Mouse (Mus musculus): ENCODE data around the gene Parp16. TPM values are rescaled to one million over a fixed set of nuclear protein-coding genes. Genes with fewer than 3 reads are reported as not detected.

The Parp16 gene
- polyA plus RNA-seq, 1 experiment: not detected

GRCm38 (mm10) chr9:65191755-65192469, 3.2 kb upstream of the Parp16 start:
- peaks cover 9% of the 10 kb centered on the region for H3K4me1 ChIP-seq (ENCODE audit: control insufficient read depth, insufficient read depth, low read length)
- no peak overlapping the region for H3K27ac ChIP-seq (ENCODE audit: insufficient read depth, low read depth, low read length)
- TF ChIP-seq POLR2A (IDR thresholded peaks at IDR 0.05; ENCODE audit: insufficient read depth, low read depth, low read length) (no peak), CTCF (IDR thresholded peaks at IDR 0.05; ENCODE audit: insufficient read depth, low read depth, low read length) (no peak)
- 53% methylated on average over 8 of the region's 8 CpGs for WGBS
- H3K4me3 ChIP-seq (ENCODE audit: insufficient read depth, low read depth, low read length): no peak overlapping the region

DNA sequence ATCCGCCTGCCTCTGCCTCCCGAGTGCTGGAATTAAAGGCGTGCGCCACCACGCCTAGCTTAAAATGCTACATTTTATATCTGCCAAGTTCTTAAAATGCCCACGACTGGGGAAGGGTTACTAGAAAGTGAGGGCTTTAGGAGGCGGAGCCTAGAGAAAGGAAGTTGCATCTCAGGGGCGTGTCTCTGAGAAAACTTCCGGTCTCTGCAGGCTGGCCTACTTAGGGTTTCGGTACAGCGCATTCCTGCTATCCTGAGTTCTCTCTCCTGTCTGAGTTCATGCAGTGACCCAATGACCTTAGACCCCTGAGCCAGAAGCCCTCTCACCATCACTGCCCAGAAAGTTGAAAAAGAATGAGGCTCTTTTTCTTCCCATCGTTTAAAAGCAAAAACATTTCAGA, 1.9 kb upstream of the Parp16 start:
- Histone ChIP-seq H3K4me3 (ENCODE audit: insufficient read depth, low read depth, low read length) (no peak overlapping the region), H3K4me1 (ENCODE audit: control insufficient read depth, insufficient read depth, low read length) (peaks cover 9% of the 10 kb centered on the region), H3K27ac (ENCODE audit: insufficient read depth, low read depth, low read length) (no peak overlapping the region)
- no peak for TF ChIP-seq CTCF (IDR thresholded peaks at IDR 0.05; ENCODE audit: insufficient read depth, low read depth, low read length)
- no peak for TF ChIP-seq POLR2A (IDR thresholded peaks at IDR 0.05; ENCODE audit: insufficient read depth, low read depth, low read length)
- WGBS: 79% methylated on average over 12 of the region's 12 CpGs

DNA sequence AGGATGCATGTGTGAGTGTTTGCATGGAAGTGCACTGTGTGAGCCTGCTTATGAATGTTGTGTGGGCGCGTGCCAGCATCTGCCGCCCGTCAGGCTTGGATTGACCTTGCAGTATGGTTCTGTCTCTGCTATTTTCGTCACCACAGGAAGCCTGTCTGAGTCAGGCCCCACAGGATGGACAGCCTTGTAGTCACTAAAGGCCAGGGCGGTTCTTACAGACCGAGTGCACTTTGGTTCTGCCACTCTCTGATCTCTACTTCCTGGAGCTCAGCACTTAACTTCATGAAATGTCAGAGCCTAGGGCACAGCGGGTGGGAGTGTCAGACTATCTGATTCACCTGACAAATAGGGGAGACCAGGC, 448 bp downstream of the Parp16 start:
- WGBS: 43% methylated on average over 8 of the region's 8 CpGs
- Histone ChIP-seq H3K4me1 (ENCODE audit: control insufficient read depth, insufficient read depth, low read length) (peaks cover 9% of the 10 kb centered on the region), H3K4me3 (ENCODE audit: insufficient read depth, low read depth, low read length) (no peak overlapping the region), H3K27ac (ENCODE audit: insufficient read depth, low read depth, low read length) (peak overlapping the region; percentile 79)
- TF ChIP-seq CTCF (IDR thresholded peaks at IDR 0.05; ENCODE audit: insufficient read depth, low read depth, low read length): no peak
- TF ChIP-seq POLR2A (IDR thresholded peaks at IDR 0.05; ENCODE audit: insufficient read depth, low read depth, low read length): no peak

DNA sequence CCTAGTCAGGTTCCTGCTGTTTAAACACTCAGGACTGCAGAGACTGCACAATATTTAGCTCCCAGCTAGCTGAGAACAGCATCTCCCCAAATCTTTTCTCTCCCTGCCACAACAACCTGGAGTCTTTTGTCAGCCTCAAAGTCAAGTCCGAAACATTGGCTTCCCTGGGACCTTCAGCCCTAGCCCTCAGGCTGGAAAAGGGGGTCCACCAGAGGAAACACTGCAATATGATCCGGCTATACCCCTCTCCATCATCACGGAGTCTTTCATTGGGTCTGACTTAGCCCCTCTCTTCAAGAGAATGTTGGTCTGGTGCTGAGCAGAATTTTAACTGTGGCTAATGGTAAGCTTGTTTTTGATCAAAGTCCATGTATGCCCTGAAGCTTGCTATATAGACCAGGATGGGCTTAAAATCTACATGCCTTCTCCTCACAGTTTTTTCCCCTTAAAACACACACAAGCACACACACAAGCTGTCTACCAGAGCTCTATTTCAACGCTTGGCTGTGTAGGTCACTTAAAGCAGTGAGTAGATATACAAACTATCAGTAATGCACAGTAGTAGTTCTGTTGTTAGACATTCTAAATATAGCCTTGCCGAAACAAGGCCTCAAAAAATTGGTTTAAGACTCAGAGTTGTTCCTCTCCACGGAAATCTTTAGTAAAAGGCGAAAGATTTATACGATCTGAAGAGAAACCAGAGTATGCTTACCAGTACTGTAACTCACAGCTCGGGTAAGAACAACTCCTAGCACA, 1.0 kb downstream of the Parp16 start:
- Histone ChIP-seq H3K4me1 (ENCODE audit: control insufficient read depth, insufficient read depth, low read length) (peaks cover 9% of the 10 kb centered on the region), H3K27ac (ENCODE audit: insufficient read depth, low read depth, low read length) (peak overlapping the region; percentile 79), H3K4me3 (ENCODE audit: insufficient read depth, low read depth, low read length) (no peak overlapping the region)
- TF ChIP-seq POLR2A (IDR thresholded peaks at IDR 0.05; ENCODE audit: insufficient read depth, low read depth, low read length) (no peak), CTCF (IDR thresholded peaks at IDR 0.05; ENCODE audit: insufficient read depth, low read depth, low read length) (no peak)
- WGBS: 13% methylated on average over 9 of the region's 9 CpGs

GRCm38 (mm10) chr9:65196738-65197569, 1.8 kb downstream of the Parp16 start:
- peak; percentile 77 for TF ChIP-seq CTCF (IDR thresholded peaks at IDR 0.05; ENCODE audit: insufficient read depth, low read depth, low read length)
- TF ChIP-seq POLR2A (IDR thresholded peaks at IDR 0.05; ENCODE audit: insufficient read depth, low read depth, low read length): no peak
- no peak overlapping the region; the same call in 1 of the 2 replicates for H3K27ac ChIP-seq (ENCODE audit: insufficient read depth, low read depth, low read length)
- H3K4me1 ChIP-seq (ENCODE audit: control insufficient read depth, insufficient read depth, low read length): peaks cover 9% of the 10 kb centered on the region
- H3K4me3 ChIP-seq (ENCODE audit: insufficient read depth, low read depth, low read length): no peak overlapping the region
- WGBS: 16% methylated on average over 26 of the region's 26 CpGs

- Histone ChIP-seq H3K4me3 (ENCODE audit: insufficient read depth, low read depth, low read length) (no peak overlapping the region), H3K27ac (ENCODE audit: insufficient read depth, low read depth, low read length) (no peak overlapping the region), H3K4me1 (ENCODE audit: control insufficient read depth, insufficient read depth, low read length) (peaks cover 9% of the 10 kb centered on the region)
- 94% methylated on average over 6 of the region's 6 CpGs for WGBS
- TF ChIP-seq CTCF (IDR thresholded peaks at IDR 0.05; ENCODE audit: insufficient read depth, low read depth, low read length) (no peak), POLR2A (IDR thresholded peaks at IDR 0.05; ENCODE audit: insufficient read depth, low read depth, low read length) (no peak)
These were observed 2.7 kb downstream of the Parp16 start for GRCm38 (mm10) chr9:65197826-65198225.

DNA sequence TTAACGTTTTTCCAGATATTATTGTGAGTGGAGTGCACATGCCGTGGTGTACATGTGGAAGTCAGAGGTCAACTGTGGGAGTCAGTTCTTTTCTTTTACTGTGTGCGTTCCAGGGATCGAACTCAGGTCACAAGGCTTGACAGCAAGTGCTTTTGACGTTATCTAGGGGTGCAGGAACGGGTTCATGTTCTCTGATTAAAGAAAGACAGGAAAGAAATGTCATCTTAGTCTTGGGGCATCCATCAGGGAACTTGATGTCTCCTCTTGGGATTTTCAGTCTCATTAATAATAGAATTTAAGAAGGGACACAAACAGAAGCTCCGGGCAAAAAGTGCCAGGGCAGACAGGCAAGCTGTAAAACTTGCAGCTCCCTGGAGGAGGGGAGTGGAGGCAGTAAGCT, 4.6 kb downstream of the Parp16 start:
- WGBS: 71% methylated on average over 7 of the region's 7 CpGs
- TF ChIP-seq CTCF (IDR thresholded peaks at IDR 0.05; ENCODE audit: insufficient read depth, low read depth, low read length) (no peak), POLR2A (IDR thresholded peaks at IDR 0.05; ENCODE audit: insufficient read depth, low read depth, low read length) (no peak)
- no peak overlapping the region for H3K4me3 ChIP-seq (ENCODE audit: insufficient read depth, low read depth, low read length)
- 0 out of 2 replicates have a peak overlapping the region, but pooled peaks have one; percentile 46 for H3K27ac ChIP-seq (ENCODE audit: insufficient read depth, low read depth, low read length)
- H3K4me1 ChIP-seq (ENCODE audit: control insufficient read depth, insufficient read depth, low read length): peaks cover 9% of the 10 kb centered on the region

DNA sequence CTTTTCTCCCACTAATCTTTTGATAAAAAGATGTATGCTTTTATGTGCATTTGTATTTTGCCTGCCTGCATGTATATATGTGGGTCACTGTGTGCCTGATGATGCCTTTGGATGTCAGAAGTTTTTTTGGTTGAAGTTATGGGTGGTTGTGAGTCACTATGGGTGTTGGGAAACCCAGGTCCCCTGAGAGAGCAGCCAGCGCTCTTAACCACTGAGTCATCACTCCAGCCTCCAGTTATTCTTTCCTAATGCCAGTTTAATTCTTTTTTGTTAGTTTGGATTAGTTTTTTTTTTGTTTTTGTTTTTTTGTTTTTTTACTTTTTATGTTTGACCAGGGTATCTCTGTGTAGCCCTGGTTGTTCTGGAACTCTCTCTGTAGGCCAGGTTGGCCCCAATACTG, 5.5 kb downstream of the Parp16 start:
- Histone ChIP-seq H3K4me1 (ENCODE audit: control insufficient read depth, insufficient read depth, low read length) (peaks cover 4% of the 10 kb centered on the region), H3K27ac (ENCODE audit: insufficient read depth, low read depth, low read length) (no peak overlapping the region), H3K4me3 (ENCODE audit: insufficient read depth, low read depth, low read length) (no peak overlapping the region)
- 17% methylated on average over 1 of the region's 1 CpGs for WGBS
- TF ChIP-seq CTCF (IDR thresholded peaks at IDR 0.05; ENCODE audit: insufficient read depth, low read depth, low read length) (no peak), POLR2A (IDR thresholded peaks at IDR 0.05; ENCODE audit: insufficient read depth, low read depth, low read length) (no peak)

All from olfactory bulb, adult 2 months (tissue).